ENCODE assay signal across 11 mouse cellular contexts in genomic region chr2:163719616-163720015, GRCm38 (mm10). TPM values are rescaled to one million over a fixed set of nuclear protein-coding genes. Genes with fewer than 3 reads are reported as not detected.
DNase-seq lines count a peak whose midpoint lies in the region; ATAC-seq lines count a peak whose summit lies in the region.
"Had no signal": no experiment of that assay in that cellular context is flagged by ENCODE, and none has a peak within 500 bp of the region (broad histone marks: within the 10 kb centered on the region; RNA-seq: fewer than 3 reads in every experiment).

No protein-coding gene starts in this region.

- no peaks in the 10 kb centered on the region for H3K9me3 ChIP-seq in kidney, embryonic 15.5 days (replicated peaks)
- no peaks in the 10 kb centered on the region for H3K9me3 ChIP-seq in embryonic facial prominence, embryonic 14.5 days (ENCODE audit: control insufficient read depth, low read length)
- H3K9me3 ChIP-seq in liver, embryonic 16.5 days (replicated peaks; ENCODE audit: control insufficient read depth, low read length): no peaks in the 10 kb centered on the region
- H3K9me3 ChIP-seq: embryonic facial prominence, embryonic 12.5 days; limb, embryonic 15.5 days; stomach, embryonic 15.5 days had no signal

- H3K36me3 ChIP-seq in kidney, embryonic 15.5 days: peaks cover 34% of the 10 kb centered on the region
- peaks cover 4% of the 10 kb centered on the region; the same call in 1 of the 2 replicates for H3K36me3 ChIP-seq in embryonic facial prominence, embryonic 14.5 days (ENCODE audit: control insufficient read depth, insufficient read depth, low read length)
- H3K36me3 ChIP-seq in liver, embryonic 16.5 days (ENCODE audit: control insufficient read depth, insufficient read depth): no peaks in the 10 kb centered on the region; the same call in none of the 2 replicates
- H3K36me3 ChIP-seq: stomach, embryonic 15.5 days had no signal

- no peaks in the 10 kb centered on the region for H3K27me3 ChIP-seq in kidney, embryonic 15.5 days
- no peaks in the 10 kb centered on the region for H3K27me3 ChIP-seq in embryonic facial prominence, embryonic 14.5 days (replicated peaks; ENCODE audit: control insufficient read depth, insufficient read depth, low read length)
- no peaks in the 10 kb centered on the region for H3K27me3 ChIP-seq in liver, embryonic 16.5 days (ENCODE audit: control insufficient read depth, insufficient read depth, low read depth, low read length)
- H3K27me3 ChIP-seq: embryonic facial prominence, embryonic 12.5 days; limb, embryonic 15.5 days; stomach, embryonic 15.5 days had no signal

- H3K4me3 ChIP-seq in kidney, embryonic 15.5 days (replicated peaks): no peak overlapping the region
- no peak overlapping the region for H3K4me3 ChIP-seq in embryonic facial prominence, embryonic 14.5 days (ENCODE audit: low read depth, low read length)
- no peak overlapping the region for H3K4me3 ChIP-seq in liver, embryonic 16.5 days (ENCODE audit: low read depth, low read length)
- H3K4me3 ChIP-seq: embryonic facial prominence, embryonic 12.5 days; limb, embryonic 15.5 days; stomach, embryonic 15.5 days had no signal

- WGBS in kidney, embryonic 15.5 days: 52% methylated on average over 4 of the region's 4 CpGs
- WGBS in embryonic facial prominence, embryonic 14.5 days: 35% methylated on average over 4 of the region's 4 CpGs
- WGBS in liver, embryonic 16.5 days (ENCODE audit: insufficient replicate concordance): 45% methylated on average over 4 of the region's 4 CpGs

- H3K4me1 ChIP-seq in kidney, embryonic 15.5 days: peaks cover 20% of the 10 kb centered on the region
- H3K4me1 ChIP-seq in embryonic facial prominence, embryonic 14.5 days (ENCODE audit: control insufficient read depth, insufficient read depth, low read length): peaks cover 5% of the 10 kb centered on the region
- H3K4me1 ChIP-seq in liver, embryonic 16.5 days (ENCODE audit: control insufficient read depth, low read depth, low read length): peaks cover 15% of the 10 kb centered on the region

- DNase-seq in cerebellum, postnatal 14 days: no peak
- DNase-seq in kidney, postnatal 36 days: no peak
- no peak for DNase-seq in embryonic facial prominence, embryonic 14.5 days (ENCODE audit: low spot score)
- no peak for DNase-seq in frontal cortex, postnatal 36 days (ENCODE audit: low spot score in 2 of 2)
- DNase-seq in embryo, embryonic 9.5 days (ENCODE audit: extremely low spot score): no peak

- no peak overlapping the region for H3K27ac ChIP-seq in kidney, embryonic 15.5 days
- H3K27ac ChIP-seq in embryonic facial prominence, embryonic 14.5 days (replicated peaks; ENCODE audit: low read depth, low read length): no peak overlapping the region
- H3K27ac ChIP-seq in liver, embryonic 16.5 days (ENCODE audit: low read length): no peak overlapping the region
- H3K27ac ChIP-seq: embryonic facial prominence, embryonic 12.5 days; stomach, embryonic 15.5 days had no signal

- H3K4me2 ChIP-seq in kidney, embryonic 15.5 days: no peak overlapping the region
- H3K4me2 ChIP-seq in embryonic facial prominence, embryonic 14.5 days (ENCODE audit: low read depth, low read length): no peak overlapping the region
- no peak overlapping the region for H3K4me2 ChIP-seq in liver, embryonic 16.5 days (ENCODE audit: low read depth, low read length)
- H3K4me2 ChIP-seq: embryonic facial prominence, embryonic 12.5 days; limb, embryonic 15.5 days; stomach, embryonic 15.5 days had no signal

- no peak overlapping the region for H3K9ac ChIP-seq in kidney, embryonic 15.5 days
- no peak overlapping the region for H3K9ac ChIP-seq in embryonic facial prominence, embryonic 14.5 days (ENCODE audit: low read depth, low read length)
- no peak overlapping the region for H3K9ac ChIP-seq in liver, embryonic 16.5 days (ENCODE audit: low read depth, low read length)
- H3K9ac ChIP-seq: embryonic facial prominence, embryonic 12.5 days; limb, embryonic 15.5 days; stomach, embryonic 15.5 days had no signal

- peak; percentile 36; the same call in 1 of the 2 replicates for ATAC-seq in cerebellum, adult (ENCODE audit: insufficient number of reproducible peaks, low FRiP score, low TSS enrichment)
- ATAC-seq in kidney, embryonic 15.5 days (replicated peaks; ENCODE audit: low FRiP score): 0 out of 2 replicates have a peak, but pooled peaks have one; percentile 16
- ATAC-seq in embryonic facial prominence, embryonic 14.5 days (ENCODE audit: low read depth): peak; percentile 11; the same call in 1 of the 2 replicates
- 0 out of 2 replicates have a peak, but pooled peaks have one; percentile 4 for ATAC-seq in liver, embryonic 16.5 days (ENCODE audit: low read depth)

RNA-seq across cellular contexts. Expression of gene Ada, which starts 30.4 kb away (rescaled TPM):
- 9.5 and 11.8 TPM in 2 replicates for polyA plus RNA-seq in kidney, embryonic 15.5 days (2015; fragmentation: Nextera tagmentation; extraction: Ambion mirVana)
- polyA plus RNA-seq in embryonic facial prominence, embryonic 14.5 days (2014; fragmentation: Nextera tagmentation; extraction: Ambion mirVana): 7.2 and 10.4 TPM in 2 replicates
- 3.4 and 3.5 TPM in 2 replicates for polyA plus RNA-seq in liver, embryonic 16.5 days (2015; fragmentation: Nextera tagmentation; extraction: Ambion mirVana)
